Mouse (Mus musculus): ENCODE measurements around the gene Garnl3. TPM values are rescaled to one million over a fixed set of nuclear protein-coding genes. Genes with fewer than 3 reads are reported as not detected.

The Garnl3 gene
- total and polyA plus RNA-seq, 3 experiments: 0.55 to 2.6 TPM; not detected in 1

- DNase-seq (ENCODE audit: low spot score): no peak
- H3K9me3 ChIP-seq (replicated peaks): no peaks in the 10 kb centered on the region
- TF ChIP-seq GATA2 (IDR thresholded peaks at IDR 0.05; ENCODE audit: borderline replicate concordance, low read depth, low read length) (no peak), GATA1 (IDR thresholded peaks at IDR 0.05; ENCODE audit: borderline replicate concordance, low read length) (no peak), TAL1 (conservative IDR thresholded peaks at IDR 0.05; ENCODE audit: low read depth, low read length) (no peak)
- no peaks in the 10 kb centered on the region for H3K4me1 ChIP-seq (ENCODE audit: insufficient read depth, low read depth, low read length)
- ATAC-seq (ENCODE audit: extremely low read depth, insufficient number of reproducible peaks, low FRiP score, poor library complexity, severe bottlenecking): no peak
- H3K36me3 ChIP-seq (replicated peaks): peaks cover 15% of the 10 kb centered on the region
- no peaks in the 10 kb centered on the region; the same call in 1 of the 2 replicates for H3K27me3 ChIP-seq (ENCODE audit: insufficient read depth, low read length)
- no peak overlapping the region for H3K4me3 ChIP-seq (ENCODE audit: low read depth, low read length)
These were observed 45.5 kb upstream of the Garnl3 start for GRCm38 (mm10) chr2:33176921-33177320.

GRCm38 (mm10) chr2:33176516-33176915 is 45.1 kb upstream of the Garnl3 start:
- TF ChIP-seq GATA1 (IDR thresholded peaks at IDR 0.05; ENCODE audit: borderline replicate concordance, low read length): no peak
- no peak for TF ChIP-seq TAL1 (conservative IDR thresholded peaks at IDR 0.05; ENCODE audit: low read depth, low read length)
- TF ChIP-seq GATA2 (IDR thresholded peaks at IDR 0.05; ENCODE audit: borderline replicate concordance, low read depth, low read length): no peak
- TF ChIP-seq CTCF (IDR thresholded peaks at IDR 0.05; ENCODE audit: low read depth, low read length): no peak
- Histone ChIP-seq H3K4me3 (ENCODE audit: low read depth, low read length) (no peak overlapping the region), H3K4me1 (ENCODE audit: insufficient read depth, low read depth, low read length) (no peaks in the 10 kb centered on the region), H3K9me3 (replicated peaks) (no peaks in the 10 kb centered on the region), H3K27me3 (ENCODE audit: insufficient read depth, low read length) (no peaks in the 10 kb centered on the region; the same call in 1 of the 2 replicates), H3K36me3 (replicated peaks) (peaks cover 15% of the 10 kb centered on the region)
- ATAC-seq (ENCODE audit: extremely low read depth, insufficient number of reproducible peaks, low FRiP score, poor library complexity, severe bottlenecking) (no peak), DNase-seq (ENCODE audit: low spot score) (no peak)

- ATAC-seq (ENCODE audit: extremely low read depth, insufficient number of reproducible peaks, low FRiP score, poor library complexity, severe bottlenecking) (no peak), DNase-seq (ENCODE audit: low spot score) (no peak)
- no peaks in the 10 kb centered on the region; the same call in 1 of the 2 replicates for H3K27me3 ChIP-seq (ENCODE audit: insufficient read depth, low read length)
- no peaks in the 10 kb centered on the region for H3K4me1 ChIP-seq (ENCODE audit: insufficient read depth, low read depth, low read length)
- H3K9me3 ChIP-seq (replicated peaks): no peaks in the 10 kb centered on the region
- TF ChIP-seq POLR2AphosphoS5 (IDR thresholded peaks at IDR 0.05; ENCODE audit: insufficient replicate concordance, low read depth, low read length) (no peak), GATA1 (IDR thresholded peaks at IDR 0.05; ENCODE audit: borderline replicate concordance, low read length) (no peak), TAL1 (conservative IDR thresholded peaks at IDR 0.05; ENCODE audit: low read depth, low read length) (no peak), CTCF (IDR thresholded peaks at IDR 0.05; ENCODE audit: low read depth, low read length) (no peak), GATA2 (IDR thresholded peaks at IDR 0.05; ENCODE audit: borderline replicate concordance, low read depth, low read length) (no peak)
- H3K4me3 ChIP-seq (ENCODE audit: low read depth, low read length): no peak overlapping the region
- peaks cover 15% of the 10 kb centered on the region for H3K36me3 ChIP-seq (replicated peaks)
These were observed 42.2 kb upstream of the Garnl3 start for GRCm38 (mm10) chr2:33173686-33174085.

- no peak for DNase-seq (ENCODE audit: low spot score)
- H3K4me3 ChIP-seq (ENCODE audit: low read depth, low read length): no peak overlapping the region
These were observed 41.7 kb upstream of the Garnl3 start for GRCm38 (mm10) chr2:33173126-33173525.

GRCm38 (mm10) chr2:33170777-33171565 is 39.5 kb upstream of the Garnl3 start:
- TF ChIP-seq GATA2 (IDR thresholded peaks at IDR 0.05; ENCODE audit: borderline replicate concordance, low read depth, low read length) (no peak), TAL1 (conservative IDR thresholded peaks at IDR 0.05; ENCODE audit: low read depth, low read length) (no peak), GATA1 (IDR thresholded peaks at IDR 0.05; ENCODE audit: borderline replicate concordance, low read length) (no peak), POLR2AphosphoS5 (IDR thresholded peaks at IDR 0.05; ENCODE audit: insufficient replicate concordance, low read depth, low read length) (no peak), CTCF (IDR thresholded peaks at IDR 0.05; ENCODE audit: low read depth, low read length) (no peak)
- H3K36me3 ChIP-seq (replicated peaks): peaks cover 17% of the 10 kb centered on the region
- no peak for ATAC-seq (ENCODE audit: extremely low read depth, insufficient number of reproducible peaks, low FRiP score, poor library complexity, severe bottlenecking)
- DNase-seq (ENCODE audit: low spot score): no peak
- H3K27me3 ChIP-seq (ENCODE audit: insufficient read depth, low read length): no peaks in the 10 kb centered on the region; the same call in 1 of the 2 replicates
- no peaks in the 10 kb centered on the region for H3K9me3 ChIP-seq (replicated peaks)
- no peak overlapping the region for H3K4me3 ChIP-seq (ENCODE audit: low read depth, low read length)
- no peaks in the 10 kb centered on the region for H3K4me1 ChIP-seq (ENCODE audit: insufficient read depth, low read depth, low read length)

More at GRCm38 (mm10) chr2:33173126-33173525, 41.7 kb upstream of the Garnl3 start:
- no peak for TF ChIP-seq POLR2AphosphoS5 (IDR thresholded peaks at IDR 0.05; ENCODE audit: insufficient replicate concordance, low read depth, low read length)
- no peak for TF ChIP-seq TAL1 (conservative IDR thresholded peaks at IDR 0.05; ENCODE audit: low read depth, low read length)
- TF ChIP-seq GATA1 (IDR thresholded peaks at IDR 0.05; ENCODE audit: borderline replicate concordance, low read length): no peak
- no peak for TF ChIP-seq CTCF (IDR thresholded peaks at IDR 0.05; ENCODE audit: low read depth, low read length)
- no peak for TF ChIP-seq GATA2 (IDR thresholded peaks at IDR 0.05; ENCODE audit: borderline replicate concordance, low read depth, low read length)
- ATAC-seq (ENCODE audit: extremely low read depth, insufficient number of reproducible peaks, low FRiP score, poor library complexity, severe bottlenecking): no peak
- Histone ChIP-seq H3K36me3 (replicated peaks) (peaks cover 15% of the 10 kb centered on the region), H3K27me3 (ENCODE audit: insufficient read depth, low read length) (no peaks in the 10 kb centered on the region; the same call in 1 of the 2 replicates), H3K4me1 (ENCODE audit: insufficient read depth, low read depth, low read length) (no peaks in the 10 kb centered on the region), H3K9me3 (replicated peaks) (no peaks in the 10 kb centered on the region)

GRCm38 (mm10) chr2:33169445-33169844 is 38.0 kb upstream of the Garnl3 start:
- no peak overlapping the region for H3K4me3 ChIP-seq (ENCODE audit: low read depth, low read length)
- H3K9me3 ChIP-seq (replicated peaks): no peaks in the 10 kb centered on the region
- TF ChIP-seq CTCF (IDR thresholded peaks at IDR 0.05; ENCODE audit: low read depth, low read length): no peak
- TF ChIP-seq TAL1 (conservative IDR thresholded peaks at IDR 0.05; ENCODE audit: low read depth, low read length): no peak
- TF ChIP-seq GATA2 (IDR thresholded peaks at IDR 0.05; ENCODE audit: borderline replicate concordance, low read depth, low read length): no peak
- TF ChIP-seq GATA1 (IDR thresholded peaks at IDR 0.05; ENCODE audit: borderline replicate concordance, low read length): no peak
- TF ChIP-seq POLR2AphosphoS5 (IDR thresholded peaks at IDR 0.05; ENCODE audit: insufficient replicate concordance, low read depth, low read length): no peak
- ATAC-seq (ENCODE audit: extremely low read depth, insufficient number of reproducible peaks, low FRiP score, poor library complexity, severe bottlenecking): no peak
- peaks cover 17% of the 10 kb centered on the region for H3K36me3 ChIP-seq (replicated peaks)
- no peaks in the 10 kb centered on the region for H3K4me1 ChIP-seq (ENCODE audit: insufficient read depth, low read depth, low read length)
- no peak for DNase-seq (ENCODE audit: low spot score)
- no peaks in the 10 kb centered on the region; the same call in 1 of the 2 replicates for H3K27me3 ChIP-seq (ENCODE audit: insufficient read depth, low read length)
